Mouse (Mus musculus) G1E (cell line): Measurements from ENCODE around the gene Aasdh.

Source experiments
- CTCF ChIP-seq: IDR thresholded peaks from 2 replicates; pipeline ENCODE4 v1.5.1; 2012; ENCODE audit warnings: low read depth, low read length, inconsistent platforms, mixed read lengths
- GATA1 ChIP-seq: IDR thresholded peaks from 2 replicates; pipeline ENCODE4 v1.6.1; 2012; ENCODE audit warnings: borderline replicate concordance, low read length, inconsistent platforms, mixed read lengths
- GATA2 ChIP-seq: IDR thresholded peaks from 2 replicates; pipeline ENCODE4 v1.6.1; 2012; ENCODE audit warnings: low read depth, low read length, inconsistent platforms, borderline replicate concordance
- POLR2AphosphoS5 ChIP-seq: IDR thresholded peaks from 2 replicates; pipeline ENCODE4 v1.6.1; 2012; ENCODE audit warnings: low read depth, low read length, inconsistent platforms; ENCODE audit not compliant: insufficient replicate concordance

DNA sequence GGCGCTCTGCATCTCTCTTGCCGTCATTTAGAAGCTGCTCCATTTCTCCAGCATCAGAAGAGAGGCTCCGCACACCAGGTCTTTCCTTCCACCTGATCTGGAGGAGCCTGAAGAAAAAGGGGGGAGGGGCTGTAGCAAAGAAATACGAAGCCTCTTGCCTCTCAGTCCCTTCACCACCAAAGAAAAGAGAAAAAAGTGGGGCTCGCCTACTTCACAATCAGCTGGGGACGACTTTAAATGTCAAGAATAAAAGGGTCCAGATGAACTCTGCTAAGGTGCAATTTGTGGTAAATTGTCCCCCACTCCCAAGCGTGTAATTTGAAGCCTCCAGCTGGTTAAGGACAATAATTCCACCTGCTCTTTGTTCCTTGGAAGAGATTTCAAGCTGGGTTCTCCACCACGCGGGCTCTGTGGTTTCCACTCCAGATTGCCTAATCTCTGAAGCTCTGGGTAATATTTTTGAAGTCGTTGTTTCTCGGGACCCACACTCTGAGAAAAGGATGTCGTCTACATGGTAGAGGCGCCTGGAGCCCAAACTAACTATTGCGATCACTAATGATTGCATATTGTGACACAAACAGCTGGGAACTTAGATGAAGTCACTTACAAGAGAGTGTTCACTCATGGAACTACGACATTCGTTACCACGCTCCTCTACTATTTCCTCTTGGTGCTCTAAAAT lies 72.6 kb downstream of the Aasdh start:
- TF ChIP-seq CTCF: no peak
- TF ChIP-seq GATA1: no peak
- no peak for TF ChIP-seq GATA2
- TF ChIP-seq POLR2AphosphoS5: no peak
